ENCODE assay signal across 7 mouse cellular contexts in genomic region chr11:76397650-76398311, GRCm38 (mm10). TPM values are rescaled to one million over a fixed set of nuclear protein-coding genes. Genes with fewer than 3 reads are reported as not detected.
DNase-seq lines count a peak whose midpoint lies in the region; ATAC-seq and TF ChIP-seq lines count a peak whose summit lies in the region.

No protein-coding gene starts in this region.

- peak overlapping the region; percentile 78 for H3K4me2 ChIP-seq in hindbrain, embryonic 14.5 days (replicated peaks)
- H3K4me2 ChIP-seq in liver, embryonic 14.5 days (ENCODE audit: low read depth), result peak overlapping the region; percentile 85

- no peaks in the 10 kb centered on the region for H3K27me3 ChIP-seq in C2C12 (ENCODE audit: control insufficient read depth, insufficient read depth, insufficient read length)
- H3K27me3 ChIP-seq in forebrain, embryonic 10.5 days (ENCODE audit: poor library complexity, severe bottlenecking), result peaks cover 6% of the 10 kb centered on the region; the same call in 1 of the 2 replicates
- H3K27me3 ChIP-seq in hindbrain, embryonic 14.5 days (ENCODE audit: control insufficient read depth, insufficient read depth, low read length), result no peaks in the 10 kb centered on the region
- peaks cover 10% of the 10 kb centered on the region for H3K27me3 ChIP-seq in liver, embryonic 14.5 days (ENCODE audit: control insufficient read depth, insufficient read depth, low read length)

- ATAC-seq in hindbrain, embryonic 14.5 days (ENCODE audit: low FRiP score), result peak; percentile 22; the same call in 1 of the 2 replicates
- no peak for ATAC-seq in liver, embryonic 14.5 days (ENCODE audit: insufficient read depth)

- H3ac ChIP-seq in C2C12 (ENCODE audit: control insufficient read depth, insufficient read length, low read depth), result peak overlapping the region; percentile 91

- under 1% methylated on average over 25 of the region's 26 CpGs for WGBS in forebrain, embryonic 10.5 days
- under 1% methylated on average over 26 of the region's 26 CpGs for WGBS in hindbrain, embryonic 14.5 days
- WGBS in liver, embryonic 14.5 days (ENCODE audit: insufficient replicate concordance), result 1% methylated on average over 26 of the region's 26 CpGs

- peak; percentile 83 for DNase-seq in Muller cell, postnatal 12 days (ENCODE audit: inconsistent ontology term)
- DNase-seq in forebrain, embryonic 10.5 days (ENCODE audit: extremely low spot score, low spot score), result peak; percentile 68
- no peak for DNase-seq in hindbrain, embryonic 14.5 days (ENCODE audit: low spot score)
- DNase-seq in liver, embryonic 14.5 days (ENCODE audit: low read depth in 3 of 3, low spot score in 3 of 3), result no peak
- peak; percentile 65 for DNase-seq in retina, embryonic 14.5 days (ENCODE audit: low spot score)
- no peak for DNase-seq in layer of hippocampus, adult 9-10 months (ENCODE audit: low spot score)

- H3K36me3 ChIP-seq in C2C12 (ENCODE audit: control insufficient read depth, insufficient read depth), result no peaks in the 10 kb centered on the region
- H3K36me3 ChIP-seq in forebrain, embryonic 10.5 days (replicated peaks), result peaks cover 24% of the 10 kb centered on the region
- no peaks in the 10 kb centered on the region for H3K36me3 ChIP-seq in hindbrain, embryonic 14.5 days (replicated peaks; ENCODE audit: control insufficient read depth, insufficient read depth)
- H3K36me3 ChIP-seq in liver, embryonic 14.5 days (replicated peaks; ENCODE audit: control insufficient read depth, insufficient read depth, low read depth), result no peaks in the 10 kb centered on the region

- H3K9me3 ChIP-seq in forebrain, embryonic 10.5 days, result peaks cover 5% of the 10 kb centered on the region; the same call in 1 of the 2 replicates
- H3K9me3 ChIP-seq in hindbrain, embryonic 14.5 days (ENCODE audit: control insufficient read depth, low read length), result no peaks in the 10 kb centered on the region
- no peaks in the 10 kb centered on the region for H3K9me3 ChIP-seq in liver, embryonic 14.5 days (ENCODE audit: control insufficient read depth, low read length)

- peak overlapping the region; percentile 83 for H3K9ac ChIP-seq in hindbrain, embryonic 14.5 days
- peak overlapping the region; percentile 49 for H3K9ac ChIP-seq in liver, embryonic 14.5 days (replicated peaks)

- no peak for TF ChIP-seq EP300 in liver, embryonic 14.5 days (IDR thresholded peaks at IDR 0.05; ENCODE audit: low read depth)

- peak overlapping the region; percentile 93 for H3K27ac ChIP-seq in forebrain, embryonic 10.5 days
- H3K27ac ChIP-seq in hindbrain, embryonic 14.5 days, result no peak overlapping the region; the same call in 1 of the 2 replicates
- no peak overlapping the region for H3K27ac ChIP-seq in liver, embryonic 14.5 days

- peak overlapping the region; percentile 83 for H3K4me3 ChIP-seq in C2C12 (ENCODE audit: insufficient read depth, poor library complexity, severe bottlenecking)
- H3K4me3 ChIP-seq in forebrain, embryonic 10.5 days, result peak overlapping the region; percentile 76
- peak overlapping the region; percentile 78 for H3K4me3 ChIP-seq in hindbrain, embryonic 14.5 days (replicated peaks; ENCODE audit: low read length)
- peak overlapping the region; percentile 58 to 64 for H3K4me3 ChIP-seq in liver, embryonic 14.5 days (ENCODE audit: insufficient read depth in 1 of 2, low read depth in 2 of 2, low read length in 2 of 2)

- TF ChIP-seq CTCF in C2C12 (IDR thresholded peaks at IDR 0.05; ENCODE audit: control insufficient read depth, insufficient read depth, insufficient read length), result no peak
- TF ChIP-seq CTCF in liver, embryonic 14.5 days (IDR thresholded peaks at IDR 0.05; ENCODE audit: low read depth), result no peak

- H3K79me3 ChIP-seq in C2C12 (ENCODE audit: low read depth), result peaks cover 50% of the 10 kb centered on the region

- peaks cover 45% of the 10 kb centered on the region for H3K4me1 ChIP-seq in forebrain, embryonic 10.5 days
- peaks cover 12% of the 10 kb centered on the region for H3K4me1 ChIP-seq in hindbrain, embryonic 14.5 days (replicated peaks; ENCODE audit: control insufficient read depth, insufficient read depth, low read length)
- H3K4me1 ChIP-seq in liver, embryonic 14.5 days (replicated peaks; ENCODE audit: control insufficient read depth in 2 of 2, insufficient read depth in 2 of 2, low read length in 1 of 2), result peaks cover 2 to 3% of the 10 kb centered on the region in 2 experiments; a peak in 3 of 4 replicates

- H3K79me2 ChIP-seq in C2C12 (ENCODE audit: control insufficient read depth, insufficient read depth), result peaks cover 60% of the 10 kb centered on the region

TF ChIP-seq in C2C12, 6 proteins besides CTCF, POLR2A, EP300 and RAD21:
- peak; percentile 21 for TF ChIP-seq CEBPB (IDR thresholded peaks at IDR 0.05; ENCODE audit: low read depth)
- TF ChIP-seq FOSL1 (IDR thresholded peaks at IDR 0.05; ENCODE audit: insufficient read depth, low read length, poor library complexity, severe bottlenecking), result no peak
- TF ChIP-seq MAX (IDR thresholded peaks at IDR 0.05), result peak; percentile 7
- TF ChIP-seq USF1 (IDR thresholded peaks at IDR 0.05; ENCODE audit: low read depth), result peak; percentile 46
- no peak for TF ChIP-seq MYOD1 (IDR thresholded peaks at IDR 0.05; ENCODE audit: control insufficient read depth, insufficient read length, low read depth)
- TF ChIP-seq MYOG (IDR thresholded peaks at IDR 0.05; ENCODE audit: control insufficient read depth, extremely low read depth, insufficient read length), result no peak

RNA-seq across cellular contexts. Expression of gene Nxn, which starts 1.2 kb away (rescaled TPM):
- 85.5 TPM for polyA plus RNA-seq in C2C12 (2012; fragmentation: generic; extraction: Trizol)
- 55.4 and 62.3 TPM in 2 replicates for polyA plus RNA-seq in forebrain, embryonic 10.5 days (2016; fragmentation: Nextera tagmentation; extraction: Ambion mirVana)
- 32.0 and 36.0 TPM in 2 replicates for polyA plus RNA-seq in hindbrain, embryonic 14.5 days (2014; fragmentation: Nextera tagmentation; extraction: Ambion mirVana)
- 2.1 TPM in 2 replicates for polyA plus RNA-seq in liver, embryonic 14.5 days (2012; rRNA removed)
- 1.9 and 2.5 TPM in 2 replicates for polyA plus RNA-seq in liver, embryonic 14.5 days (2014; fragmentation: Nextera tagmentation; extraction: Ambion mirVana)

RNA-seq across cellular contexts. Expression of gene Timm22, which starts 9.0 kb away (rescaled TPM):
- polyA plus RNA-seq in C2C12 (2012; fragmentation: generic; extraction: Trizol), result 105 TPM
- polyA plus RNA-seq in forebrain, embryonic 10.5 days (2016; fragmentation: Nextera tagmentation; extraction: Ambion mirVana), result 127 and 128 TPM in 2 replicates
- polyA plus RNA-seq in hindbrain, embryonic 14.5 days (2014; fragmentation: Nextera tagmentation; extraction: Ambion mirVana), result 110 TPM in 2 replicates
- 6.2 and 11.1 TPM in 2 replicates for polyA plus RNA-seq in liver, embryonic 14.5 days (2012; rRNA removed)
- 47.4 and 47.8 TPM in 2 replicates for polyA plus RNA-seq in liver, embryonic 14.5 days (2014; fragmentation: Nextera tagmentation; extraction: Ambion mirVana)

Comparison
In these comparisons a context has a peak if more than half of its experiments do, and no peak if none do; other contexts are left out.
1. DNase-seq: peak in Muller cell, postnatal 12 days (single experiment), forebrain, embryonic 10.5 days (single experiment) and retina, embryonic 14.5 days (single experiment); none in hindbrain, embryonic 14.5 days (single experiment), liver, embryonic 14.5 days (0 of 3) and layer of hippocampus, adult 9-10 months (single experiment).
2. Peak in every context shown above with its lines, with median percentiles within 50 percentile points of each other: H3K4me3 ChIP-seq.